Mouse (Mus musculus): ENCODE results near the gene Slc7a1.

The Slc7a1 gene

DNA sequence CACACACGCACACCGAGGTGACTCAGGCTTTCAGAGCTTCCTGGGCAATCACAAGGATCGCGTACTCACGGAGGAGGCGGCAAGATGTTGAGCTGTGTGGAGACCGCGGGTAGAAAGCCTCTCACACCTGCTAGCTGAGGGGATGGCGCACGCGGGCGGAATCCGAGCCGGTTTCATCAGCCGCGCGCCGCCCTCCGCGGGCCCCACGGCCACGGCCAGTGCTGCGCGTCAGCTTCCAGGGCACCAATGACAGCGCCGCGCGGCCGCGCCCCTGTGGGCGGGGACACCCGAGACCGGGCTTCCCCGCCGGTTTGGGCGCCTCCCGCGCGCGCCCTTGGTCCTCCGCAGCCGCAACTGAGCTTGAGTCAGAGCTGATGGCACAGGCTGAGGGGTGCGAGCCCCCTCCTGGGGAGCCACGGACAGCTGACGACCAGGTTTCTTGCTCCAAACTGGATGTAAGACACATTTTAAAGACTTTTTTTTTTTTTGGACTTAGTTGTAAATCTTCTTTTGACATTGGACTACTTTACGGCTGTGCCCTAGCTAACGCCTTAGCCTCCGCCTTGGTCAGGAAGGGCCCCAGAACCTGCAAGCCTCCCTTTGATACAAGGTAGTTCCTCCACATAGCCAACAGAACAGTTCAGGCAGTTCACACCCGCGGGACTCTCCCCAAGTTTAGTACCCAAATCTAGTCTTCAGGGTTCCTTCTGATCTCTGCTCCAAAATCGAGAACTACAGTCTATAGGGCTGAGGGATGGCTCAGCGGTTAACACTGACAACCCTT lies at the start of gene Slc7a1:
TSS of gene Slc7a1 (minus strand) at position 245 of the 784 bp plus-strand sequence.
- DNase-seq = peak; percentile 94

DNA sequence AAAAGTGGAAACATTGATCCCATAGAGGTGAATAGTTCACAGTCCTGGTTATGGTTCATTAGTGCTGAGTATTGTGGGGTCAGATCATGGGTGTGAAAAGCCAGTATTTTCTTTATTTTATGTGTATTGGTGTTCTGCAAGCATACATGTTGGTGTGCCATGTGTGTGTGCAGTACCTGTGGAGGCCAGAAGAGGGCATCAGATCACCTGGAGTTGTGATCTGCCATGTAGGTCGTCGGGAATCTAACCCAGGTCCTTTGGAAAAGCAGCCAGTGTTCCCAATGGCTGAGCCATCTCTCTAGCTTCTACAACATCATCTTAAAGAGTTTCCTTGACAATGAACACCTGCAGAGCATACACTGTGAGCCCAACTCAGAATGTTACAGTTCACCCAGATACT lies 45.3 kb upstream of the Slc7a1 start:
- DNase-seq = no peak

DNA sequence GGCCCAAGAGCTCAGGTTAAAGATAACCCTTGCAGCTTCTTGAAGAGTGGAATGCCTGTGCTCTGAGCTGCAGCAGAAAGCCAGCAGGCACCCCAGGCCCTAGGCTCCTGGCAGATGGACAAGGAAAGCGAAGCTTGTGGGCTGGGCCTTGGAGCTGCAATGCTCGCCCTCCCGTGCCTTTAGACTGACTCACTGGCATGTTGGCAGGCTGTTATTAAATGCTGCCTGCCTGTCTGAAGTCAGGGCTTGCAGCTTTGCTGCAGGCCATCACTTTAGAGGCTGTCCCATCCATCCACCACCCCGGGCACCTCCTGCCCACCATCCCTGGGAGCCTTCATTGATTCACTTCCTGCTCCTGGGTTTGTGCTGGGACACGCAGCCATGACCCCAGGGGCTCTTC lies 44.0 kb upstream of the Slc7a1 start:
- peak; percentile 64 for DNase-seq

DNA sequence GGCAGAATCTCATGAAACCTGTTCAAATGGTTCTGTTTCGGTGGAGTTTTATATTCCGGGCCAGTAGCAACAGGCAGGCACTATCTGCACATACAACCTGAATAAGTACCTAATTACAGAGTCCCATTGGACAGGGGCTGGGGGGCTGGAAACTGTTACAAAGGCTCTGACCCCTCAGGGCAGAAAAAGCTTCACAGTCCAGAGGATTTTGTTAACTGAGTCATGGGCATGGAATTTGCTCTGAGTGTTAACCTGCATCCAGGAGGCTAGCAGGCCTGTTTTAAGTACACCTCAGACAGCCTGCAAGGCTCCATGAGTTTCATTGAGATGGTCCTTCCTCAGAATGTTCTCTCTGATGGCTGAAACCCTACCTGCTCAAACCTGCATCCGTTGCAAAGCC lies 36.0 kb upstream of the Slc7a1 start:
- no peak for DNase-seq

DNA sequence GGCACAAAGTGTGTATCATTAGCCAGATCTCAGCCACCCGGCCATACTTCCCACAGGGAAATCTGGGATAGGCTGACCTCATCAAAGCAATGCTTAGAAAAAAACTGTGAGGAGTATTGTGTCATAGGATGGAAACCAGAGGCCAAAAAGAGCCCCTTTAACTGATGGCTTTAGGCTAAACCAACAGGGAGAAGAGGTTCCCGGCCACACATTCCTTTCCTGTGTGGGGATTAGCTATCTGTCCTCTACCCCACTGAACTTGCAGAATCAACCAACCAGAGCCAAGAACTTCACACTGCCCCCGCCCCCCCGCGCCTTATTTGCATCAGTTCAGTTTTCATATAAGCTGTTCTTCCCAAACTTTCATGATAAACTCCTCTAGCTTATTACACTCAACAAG lies 32.4 kb upstream of the Slc7a1 start:
- no peak for DNase-seq

DNA sequence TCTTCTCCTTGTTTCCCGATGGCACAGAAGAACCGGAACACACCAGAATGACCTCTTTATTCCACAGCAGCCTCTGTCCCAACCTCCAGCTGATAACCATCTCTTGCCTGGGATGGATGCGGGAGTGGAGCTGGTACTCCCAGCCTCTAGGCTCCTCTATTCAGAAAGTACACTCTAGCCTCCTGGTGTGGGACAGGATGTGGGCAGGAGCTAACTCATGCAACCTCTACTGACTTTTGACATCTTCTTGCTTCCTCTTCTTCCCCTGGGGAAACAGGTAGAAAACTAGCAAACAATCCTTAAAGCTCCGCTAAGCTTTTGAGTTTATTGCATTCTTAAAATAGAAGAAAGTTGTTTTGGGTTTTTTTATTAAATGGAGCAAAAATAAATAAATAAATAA lies 29.1 kb upstream of the Slc7a1 start:
- no peak for DNase-seq

DNA sequence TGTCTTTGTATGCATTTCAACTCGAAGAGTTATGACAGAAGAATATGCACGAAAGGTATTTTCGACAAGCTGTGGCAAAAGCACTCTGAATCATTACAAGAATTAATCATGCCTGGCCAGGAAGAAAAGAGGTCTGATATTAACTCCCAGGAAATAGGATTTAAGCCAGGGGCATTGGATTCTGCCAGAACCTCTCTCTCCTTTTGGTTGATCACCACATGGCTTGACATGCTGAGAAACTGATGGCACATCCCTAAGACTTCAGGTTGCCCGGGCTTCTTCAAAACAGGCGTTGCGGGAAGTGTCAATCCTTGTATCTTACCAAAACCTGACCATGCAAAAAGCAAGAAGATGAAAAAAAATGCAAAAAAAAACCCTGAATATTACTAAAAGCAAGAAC lies 25.4 kb upstream of the Slc7a1 start:
- no peak for DNase-seq

DNA sequence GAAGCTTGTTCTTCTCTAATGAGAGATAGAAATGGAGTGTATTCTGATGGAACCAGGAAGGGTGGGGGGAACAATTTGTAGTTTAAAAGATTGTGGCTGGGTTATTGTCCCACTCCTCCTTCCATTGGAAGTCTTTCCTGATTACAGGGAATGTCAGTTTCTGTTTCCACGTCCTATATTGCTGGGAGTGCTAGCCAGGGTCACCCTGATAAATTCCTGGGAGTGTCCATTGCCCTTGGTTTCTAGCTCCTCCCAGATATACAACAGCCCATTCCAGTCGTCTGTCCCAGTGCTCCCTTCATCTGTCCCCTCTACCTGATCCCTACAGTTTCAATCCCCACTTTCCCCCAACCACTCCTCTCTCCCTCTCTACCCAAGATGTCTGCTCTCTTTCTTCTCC lies 21.6 kb upstream of the Slc7a1 start:
- no peak for DNase-seq

DNA sequence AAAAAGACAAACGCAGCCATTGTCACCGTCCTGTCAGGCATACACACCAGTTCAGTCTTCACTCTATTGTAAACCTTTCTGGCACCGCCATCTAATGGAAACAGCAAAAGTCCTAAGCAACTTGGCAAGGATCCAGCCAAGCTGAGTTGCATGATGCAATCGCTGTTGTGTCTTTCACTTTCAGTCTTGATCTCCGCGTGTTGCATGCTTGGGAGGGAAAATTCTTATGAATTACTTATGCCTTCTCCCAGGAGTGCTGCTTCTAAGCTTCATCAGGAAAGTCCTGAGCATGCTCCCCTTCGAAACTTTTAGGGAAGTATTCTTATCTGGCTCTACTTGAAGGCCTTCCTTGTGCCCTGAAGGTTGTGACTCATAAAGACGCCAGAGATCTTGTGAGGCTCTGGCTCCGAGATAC lies 19.4 kb upstream of the Slc7a1 start:
- peak; percentile 81 for DNase-seq

DNA sequence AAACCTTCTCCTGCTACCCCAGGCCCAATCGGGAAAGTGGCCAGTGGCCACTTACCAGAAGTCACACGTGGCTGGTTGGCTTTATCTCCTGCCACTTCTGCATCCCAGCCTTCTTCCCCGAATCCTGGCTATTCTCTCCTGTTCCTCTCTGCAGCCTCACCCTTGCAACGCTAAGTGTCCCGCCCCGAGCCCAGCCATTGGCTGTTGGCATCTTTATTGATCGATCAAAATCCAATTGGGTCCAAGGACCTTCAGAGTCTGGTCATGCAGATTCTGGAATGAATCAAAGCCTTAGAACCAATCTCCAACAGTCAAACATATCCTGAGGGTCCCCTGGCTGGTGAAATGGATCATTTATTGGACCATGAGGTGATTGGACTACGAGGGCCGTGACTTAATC lies 18.7 kb upstream of the Slc7a1 start:
- DNase-seq = no peak

DNA sequence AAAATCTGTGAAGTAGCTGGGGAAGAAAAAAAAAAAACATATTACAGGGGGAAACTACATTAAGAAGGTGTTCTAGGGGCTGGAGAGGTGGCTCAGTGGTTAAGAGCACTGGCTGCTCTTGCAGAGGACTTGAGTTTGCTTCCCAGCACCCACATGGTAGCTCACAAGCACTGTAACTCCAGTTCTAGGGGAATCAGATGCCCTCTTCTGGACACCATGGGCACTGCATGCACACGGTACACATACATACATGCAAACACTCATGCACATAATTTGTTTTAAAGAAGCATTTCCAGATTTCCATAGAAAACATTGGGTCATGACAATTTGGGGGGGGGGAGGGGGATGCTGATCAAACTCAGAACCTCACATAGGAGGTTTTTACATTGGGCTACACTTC lies 18.1 kb upstream of the Slc7a1 start:
- no peak for DNase-seq

DNA sequence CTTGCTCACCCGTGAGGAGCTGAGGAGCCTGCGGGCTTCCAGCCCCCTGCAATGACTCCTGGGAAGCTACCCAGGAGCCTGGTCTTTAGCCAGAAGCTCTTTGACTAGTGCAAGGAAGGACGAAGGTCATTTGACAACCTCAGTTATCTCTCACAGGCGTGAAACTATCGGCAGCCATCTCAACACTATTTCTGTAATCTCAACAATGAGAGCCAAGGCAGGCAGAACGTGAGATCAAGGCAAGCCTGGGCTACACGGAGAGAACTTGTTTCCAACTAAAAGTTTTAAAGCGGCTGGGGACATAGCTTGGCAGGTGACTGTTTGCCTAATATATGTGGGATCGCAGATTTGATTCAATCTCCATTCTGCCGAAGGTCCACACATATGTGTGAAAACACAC lies 16.8 kb upstream of the Slc7a1 start:
- DNase-seq = no peak

DNA sequence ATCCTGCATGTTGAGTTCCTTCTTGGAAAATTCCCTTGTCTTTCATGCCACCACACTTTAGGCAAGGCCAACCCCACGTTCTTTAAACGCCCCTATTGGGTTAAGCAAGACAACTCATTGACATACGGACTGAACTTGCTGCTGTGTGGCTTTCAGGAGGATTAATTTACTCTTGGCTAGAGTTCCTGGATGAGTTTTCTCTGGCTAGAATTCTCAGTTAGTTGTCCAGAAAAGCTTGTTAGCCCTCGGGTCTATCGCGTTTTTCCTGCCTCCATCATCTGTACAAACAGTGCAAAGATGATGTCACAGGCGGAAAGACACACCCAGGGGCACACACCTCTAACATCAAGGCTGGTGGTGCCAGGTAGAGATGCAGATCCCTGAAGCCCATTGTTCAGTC lies 14.5 kb upstream of the Slc7a1 start:
- DNase-seq = no peak

DNA sequence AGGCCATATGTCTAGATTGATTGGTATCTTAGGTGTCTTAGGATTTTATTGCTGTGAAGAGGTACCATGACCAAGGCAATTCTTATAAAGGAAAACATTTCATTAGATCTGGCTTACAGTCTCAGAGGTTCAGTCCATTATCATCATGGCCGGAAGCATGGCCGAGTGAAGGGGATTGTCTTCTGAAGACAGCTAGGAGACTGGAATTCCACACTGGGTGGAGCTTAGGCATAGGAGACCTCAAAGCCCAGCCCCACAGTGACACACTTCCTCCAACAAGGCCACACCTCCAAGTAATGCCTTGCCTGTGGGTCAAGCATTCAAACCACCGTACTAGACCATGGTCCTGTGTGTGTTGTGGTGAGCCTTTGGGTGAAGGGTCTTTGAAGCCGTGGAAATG lies 12.8 kb upstream of the Slc7a1 start:
- no peak for DNase-seq

DNA sequence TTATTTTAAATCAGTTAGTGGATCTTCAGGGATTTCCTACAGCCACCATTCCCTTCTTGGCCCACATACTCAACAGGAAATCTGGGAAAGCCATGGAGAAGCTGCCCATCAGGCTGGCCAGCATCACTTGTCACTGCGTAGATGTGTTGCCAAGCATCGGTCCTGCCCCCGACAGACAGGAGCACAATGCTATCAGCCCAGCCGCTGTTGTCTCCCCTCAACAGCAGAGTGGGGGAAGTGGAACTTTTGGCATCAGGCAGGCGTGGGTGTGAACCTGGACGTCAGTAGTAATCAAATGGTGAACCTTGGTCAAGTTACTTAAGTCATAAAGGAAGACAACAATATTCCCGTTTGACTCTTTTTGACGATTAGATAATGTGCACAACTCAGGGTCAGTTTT lies 9.8 kb upstream of the Slc7a1 start:
- DNase-seq = no peak

DNA sequence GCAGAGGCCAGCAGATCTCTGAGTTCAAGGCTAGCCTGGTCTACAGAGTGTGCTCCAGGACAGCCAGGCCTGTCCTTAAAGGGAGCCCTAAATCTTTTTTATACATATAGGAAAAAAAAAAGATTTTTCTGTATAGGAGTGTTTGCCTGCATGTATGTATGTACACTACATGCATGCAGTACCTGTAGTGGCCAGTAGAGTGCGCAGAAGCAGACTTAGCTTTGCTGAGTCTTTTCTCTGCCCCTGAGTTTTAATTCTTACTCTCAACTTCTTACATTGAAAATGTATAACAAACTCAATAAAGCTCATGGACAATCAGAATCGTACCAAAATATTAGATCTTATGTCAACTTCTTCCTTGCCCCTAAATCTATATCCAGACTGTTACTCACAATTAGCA lies 7.2 kb upstream of the Slc7a1 start:
- no peak for DNase-seq

DNA sequence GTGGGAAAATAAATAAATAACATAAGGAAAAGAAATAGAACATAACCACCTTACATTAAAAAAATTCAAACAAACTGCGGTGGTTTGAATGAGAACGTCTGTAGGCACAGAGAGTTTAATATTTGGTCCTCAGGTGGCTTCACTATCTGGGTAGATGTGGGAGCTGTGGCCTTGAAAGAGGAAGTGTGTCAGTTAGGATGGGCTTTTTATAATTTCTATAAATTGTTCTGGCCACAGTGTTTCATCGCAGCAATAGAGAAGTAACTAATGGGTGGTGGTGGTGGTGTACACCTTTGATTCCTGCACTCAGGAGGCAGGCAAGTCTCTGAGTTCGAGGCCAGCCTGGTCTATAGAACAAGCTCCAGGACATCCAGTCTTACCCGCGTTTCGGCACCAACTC lies 4.8 kb upstream of the Slc7a1 start:
- no peak for DNase-seq

DNA sequence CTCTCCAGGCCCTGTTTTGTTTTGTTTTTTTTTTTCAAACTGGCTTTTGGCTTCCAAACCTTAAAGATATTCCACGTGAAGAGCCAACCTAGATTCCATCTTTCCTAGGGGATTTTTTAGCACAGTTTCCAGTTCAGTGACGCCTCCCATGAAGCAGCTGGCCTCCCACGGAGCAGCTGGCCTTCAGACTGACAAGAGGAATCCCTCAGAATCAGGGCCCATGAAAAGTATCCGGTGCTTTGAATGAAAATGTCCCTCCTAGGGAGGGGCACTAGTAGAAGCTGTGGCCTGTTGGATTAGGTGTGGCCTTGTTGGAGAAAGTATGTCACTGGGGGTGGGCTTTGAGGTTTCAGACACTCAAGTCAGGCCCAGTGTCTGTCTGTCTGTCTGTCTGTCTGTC lies 2.9 kb upstream of the Slc7a1 start:
- DNase-seq = no peak

DNA sequence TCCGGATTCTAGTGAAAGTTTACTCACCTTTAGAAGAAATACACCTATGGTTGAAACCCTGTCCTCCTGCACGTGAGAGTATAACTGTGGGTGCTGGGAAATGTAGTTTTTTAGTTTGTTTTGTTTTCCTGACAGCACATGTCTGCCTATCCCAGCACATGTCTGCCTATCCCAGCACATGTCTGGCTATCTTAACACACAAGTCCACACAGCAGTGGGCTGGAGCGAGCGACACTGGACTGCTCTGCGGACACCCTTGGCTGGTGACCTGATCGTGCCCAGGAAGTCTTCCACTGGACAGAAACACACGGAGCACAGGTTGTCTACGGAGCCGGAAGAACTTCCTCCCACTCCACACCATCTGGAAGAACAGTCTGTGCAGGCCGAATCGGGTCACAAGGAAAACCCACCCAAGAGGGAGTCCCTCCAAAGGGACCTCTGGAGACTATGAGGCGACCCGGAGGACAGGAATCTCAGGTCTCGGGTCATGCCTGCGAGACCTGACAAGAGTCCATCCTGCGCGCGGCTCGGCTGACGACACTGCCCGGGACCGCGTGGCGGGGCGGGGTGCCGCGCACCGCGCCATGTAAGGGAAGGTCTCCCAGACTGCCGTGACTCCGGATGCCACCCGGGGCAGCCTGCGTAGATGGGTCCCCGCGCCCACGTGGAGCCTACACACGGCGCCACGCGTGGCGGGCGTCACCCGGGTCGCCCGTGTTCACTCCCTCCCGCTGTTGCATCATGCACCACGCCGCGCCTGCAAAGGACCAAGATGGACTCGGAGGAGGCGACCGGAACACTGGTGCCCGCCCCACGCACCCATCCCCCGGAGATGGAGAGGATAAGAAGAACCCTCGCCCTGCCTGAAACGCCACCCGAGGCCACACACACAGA lies 691 bp downstream of the Slc7a1 start:
- DNase-seq = peak; percentile 58

DNA sequence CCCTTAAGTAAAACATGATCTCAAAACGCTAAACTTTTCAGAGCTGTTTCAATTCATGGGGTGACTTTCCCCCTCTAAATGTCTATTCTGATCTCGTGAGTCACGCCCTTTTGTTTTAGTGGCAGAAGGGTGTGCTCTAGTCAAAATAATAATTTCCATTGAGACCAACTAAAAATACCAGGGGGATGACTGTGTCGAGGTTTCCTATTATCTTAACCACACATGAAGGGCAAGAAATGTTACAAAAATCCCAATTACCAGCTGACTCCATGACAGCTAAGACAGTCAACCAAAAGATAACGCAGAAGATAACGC lies 1.3 kb downstream of the Slc7a1 start:
- no peak for DNase-seq

DNA sequence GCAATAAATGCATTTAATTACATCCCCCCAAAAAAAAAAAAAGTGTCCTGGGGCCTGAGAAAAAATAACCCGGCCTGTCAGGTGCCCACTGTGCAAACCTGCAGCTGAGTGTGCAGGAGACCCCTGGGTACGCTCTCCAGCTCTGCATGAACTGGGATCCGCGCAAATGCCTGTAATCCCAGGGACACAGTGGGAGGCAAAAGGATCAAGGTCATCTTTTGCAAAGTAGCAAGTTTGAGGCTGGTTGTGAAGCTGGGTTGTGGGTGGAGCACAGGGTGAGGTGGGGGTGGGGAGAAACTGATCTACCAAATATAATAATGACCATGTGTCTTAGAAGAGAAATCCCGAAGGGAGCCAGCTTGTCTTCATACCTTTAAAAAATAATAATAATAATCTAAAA lies 1.8 kb downstream of the Slc7a1 start:
- no peak for DNase-seq

DNA sequence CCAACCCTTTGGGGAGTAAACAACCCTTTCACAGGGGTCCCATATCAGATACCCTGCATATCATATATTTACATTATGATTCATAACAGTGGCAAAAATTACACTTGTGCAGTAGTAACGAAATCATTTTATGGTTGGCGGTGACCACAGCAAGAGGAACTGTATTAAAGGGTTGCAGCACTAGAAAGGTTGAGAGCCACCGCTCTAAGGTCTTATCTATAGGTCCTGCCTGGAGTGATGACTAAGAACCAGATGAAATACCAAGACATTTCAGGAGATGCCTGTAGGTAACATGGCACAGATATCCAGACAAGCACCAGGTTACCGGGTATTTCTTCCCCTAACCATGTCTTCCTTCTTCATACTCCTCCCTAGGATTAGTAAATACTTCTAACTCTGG lies 2.3 kb downstream of the Slc7a1 start:
- DNase-seq = no peak

DNA sequence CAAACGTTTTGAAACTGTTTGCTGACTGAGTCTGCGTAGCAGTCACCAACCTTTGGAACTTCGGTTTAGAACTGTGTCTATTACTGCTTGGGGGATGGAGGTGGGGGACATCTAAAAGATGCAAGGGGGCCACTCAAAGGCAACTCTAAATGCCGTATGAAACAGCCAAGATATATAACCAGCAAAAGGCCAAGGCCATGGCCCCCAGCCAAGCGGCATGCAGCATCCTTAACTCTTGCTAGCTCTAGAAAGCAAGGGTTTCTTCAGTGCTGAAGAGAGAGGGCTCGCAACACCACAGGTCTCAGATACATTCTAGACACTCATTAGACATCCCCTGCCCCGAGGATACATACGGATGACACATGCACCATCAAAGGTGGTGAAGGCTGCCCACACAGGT lies 6.4 kb downstream of the Slc7a1 start:
- no peak for DNase-seq

DNA sequence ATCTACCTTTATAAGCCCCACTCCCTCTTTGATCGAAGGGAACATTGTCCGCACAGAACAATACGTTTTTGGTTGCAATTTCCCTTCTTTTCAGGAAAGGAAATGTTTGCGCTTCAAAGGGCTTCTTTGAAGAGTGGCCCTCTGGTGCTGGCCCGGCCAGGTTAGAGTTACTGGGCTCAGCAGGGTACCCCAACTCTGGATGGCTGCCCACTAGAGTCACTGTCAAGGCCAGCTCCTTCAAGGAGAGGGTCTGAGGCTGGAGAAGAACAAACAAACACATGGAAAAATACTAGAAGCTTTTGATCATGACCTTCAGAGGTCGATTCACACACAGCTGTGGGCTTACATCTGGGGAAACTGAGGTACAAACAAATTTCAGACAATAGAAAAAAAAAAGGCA lies 6.9 kb downstream of the Slc7a1 start:
- DNase-seq = no peak
